Mouse (Mus musculus): ENCODE results near the gene Enc1. TPM values are rescaled to one million over a fixed set of nuclear protein-coding genes. Genes with fewer than 3 reads are reported as not detected.

The Enc1 gene
- total RNA-seq, 4 experiments from 2014 or later: 0.90 to 2.6 (median 1.1) TPM

- DNase-seq (ENCODE audit: low spot score in 2 of 2): no peak
Observed at GRCm38 (mm10) chr13:97290747-97291146, 49.8 kb downstream of the Enc1 start.

GRCm38 (mm10) chr13:97291354-97291753 lies 50.4 kb downstream of the Enc1 start:
- no peak for DNase-seq (ENCODE audit: low spot score in 2 of 2)

GRCm38 (mm10) chr13:97292026-97292425 lies 51.1 kb downstream of the Enc1 start:
- no peak for DNase-seq (ENCODE audit: low spot score in 2 of 2)

GRCm38 (mm10) chr13:97292451-97293245 lies 51.7 kb downstream of the Enc1 start:
- DNase-seq (ENCODE audit: low spot score in 2 of 2): no peak

GRCm38 (mm10) chr13:97295101-97295852 lies 54.4 kb downstream of the Enc1 start:
- DNase-seq (ENCODE audit: low spot score in 2 of 2): no peak

- no peak for DNase-seq (ENCODE audit: low spot score in 2 of 2)
Observed at GRCm38 (mm10) chr13:97295853-97296219, 54.9 kb downstream of the Enc1 start.

GRCm38 (mm10) chr13:97296281-97296680 lies 55.4 kb downstream of the Enc1 start:
- DNase-seq (ENCODE audit: low spot score in 2 of 2): no peak

GRCm38 (mm10) chr13:97296757-97297156 lies 55.9 kb downstream of the Enc1 start:
- no peak for DNase-seq (ENCODE audit: low spot score in 2 of 2)

- DNase-seq (ENCODE audit: low spot score in 2 of 2): no peak
Observed at GRCm38 (mm10) chr13:97297418-97298050, 56.6 kb downstream of the Enc1 start.

- no peak for DNase-seq (ENCODE audit: low spot score in 2 of 2)
Observed at GRCm38 (mm10) chr13:97298896-97299295, 58.0 kb downstream of the Enc1 start.

GRCm38 (mm10) chr13:97299877-97300873 lies 59.3 kb downstream of the Enc1 start:
- no peak for DNase-seq (ENCODE audit: low spot score in 2 of 2)

Other genes with a start within 250 kb of the Enc1 start
- gene 1700029F12Rik, start 206.7 kb upstream of the Enc1 start, total RNA-seq (2022): not detected
- gene Fam169a, start 173.8 kb upstream of the Enc1 start, total RNA-seq (2022): under 1 TPM in 1 of 4 experiments, not detected in 3; 0.12 TPM
- 1 to 10 TPM in 2 of 4 experiments, under 1 TPM in 1, not detected in 1; 0.31 to 8.1 (median 5.0) TPM for gene Gm6169, start 141.9 kb upstream of the Enc1 start, total RNA-seq (2022)
- gene Gfm2, start 103.2 kb upstream of the Enc1 start, total RNA-seq (2022): 10 to 100 TPM; 46.6 to 53.9 (median 51.7) TPM
- gene Nsa2, start 103.2 kb upstream of the Enc1 start, total RNA-seq (2022): 10 to 100 TPM; 32.5 to 42.2 (median 36.2) TPM
- gene Hexb, start 42.7 kb upstream of the Enc1 start, total RNA-seq (2022): 1 to 10 TPM; 5.4 to 7.3 (median 6.4) TPM

Measured in gastrocnemius, adult 8-10 months (tissue).